Mouse (Mus musculus) mesoderm, embryonic 11.5 days (tissue): ENCODE data around the gene Gm16485.

ENCODE experiments used
- DNase-seq: peaks from one replicate; pipeline ENCODE4 v3.0.0-alpha.2; 2012; ENCODE audit warnings: low read depth, low spot score

Gene Gm16485

GRCm38 (mm10) chr9:8971491-8971890, at the start of gene Gm16485:
Gene Gm16485 (plus strand): TSS chr9:8971791.
- DNase-seq = no peak

GRCm38 (mm10) chr9:8927561-8927960, 44.0 kb upstream of the Gm16485 start:
- DNase-seq = no peak

DNA sequence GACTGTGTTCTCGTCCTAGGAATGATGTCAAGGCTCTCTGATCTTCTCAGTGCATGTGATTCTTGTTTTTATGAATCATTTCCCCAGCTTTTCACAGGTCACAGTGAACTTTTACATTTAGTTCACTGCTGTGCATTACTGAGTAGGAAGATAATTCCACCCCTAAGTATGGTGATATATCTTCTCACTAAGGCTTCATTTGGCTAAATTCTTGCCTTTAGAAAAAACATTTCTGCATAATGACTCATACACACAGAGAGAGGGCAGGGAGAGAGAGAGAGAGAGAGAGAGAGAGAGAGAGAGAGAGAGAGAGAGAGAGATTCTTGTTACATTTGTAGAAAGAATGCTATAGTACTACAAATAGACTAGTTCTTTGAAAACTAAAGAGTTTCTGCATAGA, 33.8 kb upstream of the Gm16485 start:
- DNase-seq = no peak

GRCm38 (mm10) chr9:8953306-8953705, 18.3 kb upstream of the Gm16485 start:
- no peak for DNase-seq

GRCm38 (mm10) chr9:8964512-8965133, 7.0 kb upstream of the Gm16485 start:
- peak; percentile 48 for DNase-seq

DNA sequence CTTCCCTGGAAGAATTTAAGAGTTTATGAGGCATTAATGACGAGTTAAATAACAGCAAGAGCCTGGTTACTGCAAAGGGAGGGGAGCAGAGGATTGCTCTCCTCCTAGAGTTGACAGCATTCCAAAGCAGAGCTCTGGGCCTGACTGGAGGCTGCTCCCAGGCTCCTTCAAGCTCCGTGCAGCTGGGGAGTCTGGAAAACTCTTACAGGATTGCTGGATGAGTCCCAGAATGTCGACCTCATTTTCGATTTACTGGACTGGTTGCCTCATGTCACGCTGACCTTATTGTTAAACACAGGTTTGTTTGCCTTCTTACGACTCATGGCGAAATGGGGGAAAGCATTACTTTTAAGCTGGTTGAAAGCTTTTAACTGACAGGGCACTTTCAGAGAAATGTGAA, 1.4 kb upstream of the Gm16485 start:
- DNase-seq = no peak

GRCm38 (mm10) chr9:8977775-8978174, 6.2 kb downstream of the Gm16485 start:
- no peak for DNase-seq

GRCm38 (mm10) chr9:8982315-8982714, 10.7 kb downstream of the Gm16485 start:
- DNase-seq = no peak

DNA sequence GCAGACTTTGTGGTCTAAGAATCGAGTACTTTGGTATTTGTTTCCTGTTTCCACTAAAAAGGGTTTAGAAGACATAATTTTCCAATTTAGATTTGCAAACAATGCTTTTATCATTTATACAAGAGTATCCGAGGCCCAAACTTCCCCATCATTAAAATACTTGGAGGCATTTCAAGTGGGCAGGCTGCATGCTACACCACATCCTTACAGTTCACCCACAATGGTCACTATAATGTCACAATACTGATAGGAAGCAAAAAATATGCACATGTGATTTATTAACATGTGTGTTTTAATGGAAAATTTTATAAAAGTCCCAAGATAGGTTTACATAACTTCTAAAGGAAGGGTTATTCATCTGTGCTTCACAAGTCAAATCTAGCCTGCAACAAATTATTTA, 24.9 kb downstream of the Gm16485 start:
- DNase-seq = no peak

DNA sequence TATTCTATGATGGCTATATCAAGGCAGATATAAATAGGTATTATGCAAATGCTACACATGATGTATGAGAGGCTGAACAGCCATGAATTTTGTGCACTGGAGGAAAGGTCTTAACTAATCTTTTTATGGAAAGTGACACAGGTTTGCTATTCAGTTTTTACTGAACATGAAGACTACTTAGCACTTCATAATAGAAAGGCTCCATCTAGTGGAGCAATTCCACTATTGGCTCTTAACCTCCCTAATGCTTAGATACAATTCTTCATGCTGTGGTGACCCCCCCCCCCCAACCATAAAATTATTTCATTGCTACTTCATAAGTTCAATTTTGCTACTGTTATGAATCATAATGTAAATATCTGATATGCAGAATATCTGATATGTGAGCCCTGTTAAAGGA, 29.6 kb downstream of the Gm16485 start:
- DNase-seq = no peak

DNA sequence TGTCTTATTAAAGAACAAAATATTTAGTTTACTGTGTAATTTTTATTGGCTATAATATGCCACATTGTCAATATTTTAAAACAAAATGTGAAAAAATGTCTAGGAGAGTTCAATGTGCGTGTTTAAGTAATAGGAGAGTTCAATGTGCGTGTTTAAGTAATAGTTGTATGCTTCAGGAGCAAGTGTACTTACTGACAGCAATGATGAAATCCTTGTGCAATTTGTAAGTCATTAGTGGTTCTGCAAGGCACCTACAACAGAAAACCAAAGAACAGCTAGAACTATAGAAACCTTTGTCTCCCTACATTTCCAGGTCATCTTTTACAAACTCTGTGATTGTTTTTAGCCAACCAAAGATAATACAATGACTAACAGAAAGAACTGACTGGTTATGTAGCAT, 43.5 kb downstream of the Gm16485 start:
- no peak for DNase-seq
